Mouse (Mus musculus) regulatory T cell (primary cell): ENCODE data around the gene Gm10600.
"Not testable (repeated sequence)": the region's sequence is repeated elsewhere in the genome, so short reads cannot be mapped to it uniquely, and the experiment has no call there.

Experiments
- in situ Hi-C: fragments of 300-600 bp; cut with MboI, MseI; formaldehyde crosslinking; loops from one replicate; pipeline ENCODE4 v1.15.1; 2025; ENCODE audit warnings: high pct_unique_total_duplicates

Gene Gm10600

DNA sequence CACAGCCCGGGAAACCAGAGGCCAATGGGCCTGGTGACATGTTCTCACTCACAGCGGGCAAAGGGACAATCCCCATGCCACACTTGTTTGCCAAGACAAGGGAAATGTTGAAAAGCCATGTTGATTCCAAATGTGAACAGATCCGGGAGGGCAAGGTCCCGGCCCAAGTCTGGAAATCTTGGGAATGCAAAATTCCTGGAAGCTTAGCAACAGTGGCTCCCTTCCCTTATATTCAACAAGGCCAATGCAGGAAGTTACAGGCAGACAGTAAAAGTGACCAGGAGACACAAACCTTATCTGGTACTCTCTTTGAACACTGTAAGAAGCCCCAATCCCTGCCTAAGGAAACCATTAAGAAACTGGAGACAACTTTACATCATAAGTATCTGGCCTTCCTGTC is at the start of gene Gm10600:
TSS of gene Gm10600 (plus strand) at position 301 of the 400 bp plus-strand sequence.
- in situ Hi-C loops, result not testable (repeated sequence)

DNA sequence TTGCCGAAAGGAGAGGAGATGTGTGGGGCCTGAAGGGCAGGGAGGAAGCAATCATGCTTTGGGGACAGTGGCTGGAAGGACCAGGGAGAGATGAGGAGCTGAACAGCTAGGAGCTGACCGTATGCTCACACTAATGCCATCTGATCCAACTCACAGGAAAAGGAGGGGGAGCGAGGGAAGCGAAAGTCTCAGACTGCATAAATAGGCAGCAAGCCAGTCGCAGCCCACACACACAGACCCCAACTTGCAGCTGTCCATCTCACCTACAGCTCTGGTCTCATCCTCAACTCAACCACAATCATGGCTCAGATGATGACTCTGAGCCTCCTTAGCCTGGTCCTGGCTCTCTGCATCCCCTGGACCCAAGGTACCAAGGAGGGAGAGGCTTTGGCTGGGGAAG is 15.0 kb downstream of the Gm10600 start, which contains the start of gene Ccl21b:
TSS of gene Ccl21b (plus strand) at position 301 of the 400 bp plus-strand sequence.
- in situ Hi-C loops, result not testable (repeated sequence)
